Mouse (Mus musculus) embryo, embryonic 10 days (tissue): ENCODE measurements around the gene Tfeb.
A peak's percentile ranks its signal among the peaks of the same experiment; 100 is the strongest.

Experiments
- DNase-seq: peaks from one replicate; pipeline ENCODE4 v3.0.0-alpha.2; 2015; ENCODE audit warnings: low spot score

Gene Tfeb

GRCm38 (mm10) chr17:47754246-47754645, 17.4 kb downstream of the Tfeb start:
- DNase-seq: no peak

- DNase-seq: no peak
These were observed 19.5 kb downstream of the Tfeb start for GRCm38 (mm10) chr17:47756366-47756765.

- DNase-seq: no peak
These were observed 20.3 kb downstream of the Tfeb start for GRCm38 (mm10) chr17:47757056-47757610.

- DNase-seq: no peak
These were observed 23.0 kb downstream of the Tfeb start for GRCm38 (mm10) chr17:47759702-47760410.

- DNase-seq: no peak
These were observed 25.2 kb downstream of the Tfeb start for GRCm38 (mm10) chr17:47762028-47762427.

GRCm38 (mm10) chr17:47762518-47763340, 25.9 kb downstream of the Tfeb start:
- no peak for DNase-seq

- DNase-seq: no peak
These were observed 29.2 kb downstream of the Tfeb start for GRCm38 (mm10) chr17:47765986-47766385.

GRCm38 (mm10) chr17:47766407-47767043, 29.7 kb downstream of the Tfeb start:
- DNase-seq: no peak

- DNase-seq: no peak
These were observed 30.2 kb downstream of the Tfeb start for GRCm38 (mm10) chr17:47767081-47767455.

- no peak for DNase-seq
These were observed 30.8 kb downstream of the Tfeb start for GRCm38 (mm10) chr17:47767456-47768141.

GRCm38 (mm10) chr17:47768707-47769276, 32.0 kb downstream of the Tfeb start:
- no peak for DNase-seq

- DNase-seq: no peak
These were observed 32.8 kb downstream of the Tfeb start for GRCm38 (mm10) chr17:47769389-47770299.

GRCm38 (mm10) chr17:47773604-47774003, 36.8 kb downstream of the Tfeb start:
- no peak for DNase-seq

GRCm38 (mm10) chr17:47777141-47777540, 40.3 kb downstream of the Tfeb start:
- no peak for DNase-seq

- DNase-seq: no peak
These were observed 43.6 kb downstream of the Tfeb start for GRCm38 (mm10) chr17:47780470-47780869.

- no peak for DNase-seq
These were observed 45.7 kb downstream of the Tfeb start for GRCm38 (mm10) chr17:47782486-47782885.

GRCm38 (mm10) chr17:47783445-47784223, 46.8 kb downstream of the Tfeb start:
- DNase-seq: no peak

- no peak for DNase-seq
These were observed 47.6 kb downstream of the Tfeb start for GRCm38 (mm10) chr17:47784411-47784810.

- no peak for DNase-seq
These were observed 50.8 kb downstream of the Tfeb start for GRCm38 (mm10) chr17:47787632-47788031.

- peak; percentile 65 for DNase-seq
These were observed 51.5 kb downstream of the Tfeb start for GRCm38 (mm10) chr17:47788306-47788705.
